24 mouse cellular contexts compared by ENCODE assay signal in the genomic region with DNA sequence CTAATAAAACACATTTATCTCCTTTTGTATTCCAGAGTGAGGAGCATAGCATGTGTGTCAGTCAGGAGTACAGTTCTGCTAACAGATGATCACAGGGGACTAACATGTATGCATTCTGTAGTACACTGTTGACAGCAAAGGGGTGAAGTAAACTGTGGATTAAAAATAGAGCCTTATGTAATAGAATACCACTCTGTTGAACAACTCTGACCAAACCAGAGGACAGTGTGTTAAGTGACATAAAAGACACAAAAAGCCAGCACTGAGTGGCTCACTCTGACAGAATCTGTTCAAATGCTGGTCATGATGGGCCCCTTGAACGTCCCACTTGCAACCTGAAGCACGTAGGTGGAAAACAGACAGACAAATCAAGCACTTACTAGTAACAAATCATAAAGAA. TPM values are rescaled to one million over a fixed set of nuclear protein-coding genes. Genes with fewer than 3 reads are reported as not detected.
"Had no signal": no experiment of that assay in that cellular context is flagged by ENCODE, and none has a peak within 500 bp of the region (broad histone marks: within the 10 kb centered on the region; RNA-seq: fewer than 3 reads in every experiment).

No protein-coding gene starts in this region.

- H3K9ac ChIP-seq: limb, embryonic 13.5 days; liver, embryonic 12.5 days; liver, embryonic 15.5 days; midbrain, embryonic 12.5 days; midbrain, embryonic 15.5 days; neural tube, embryonic 12.5 days; neural tube, embryonic 15.5 days had no signal

- H3K27ac ChIP-seq: kidney, postnatal 0 days; layer of hippocampus, adult 2 months; limb, embryonic 10.5 days; limb, embryonic 13.5 days; liver, embryonic 12.5 days; liver, embryonic 15.5 days; macrophage; midbrain, embryonic 12.5 days; midbrain, embryonic 15.5 days; neural tube, embryonic 12.5 days; neural tube, embryonic 15.5 days had no signal

- ATAC-seq: liver, embryonic 12.5 days; midbrain, embryonic 15.5 days had no signal

- H3K4me2 ChIP-seq: limb, embryonic 13.5 days; liver, embryonic 12.5 days; liver, embryonic 15.5 days; midbrain, embryonic 12.5 days; midbrain, embryonic 15.5 days; neural tube, embryonic 12.5 days; neural tube, embryonic 15.5 days had no signal

- H3K9me3 ChIP-seq: limb, embryonic 10.5 days; limb, embryonic 13.5 days; liver, embryonic 12.5 days; liver, embryonic 15.5 days; midbrain, embryonic 12.5 days; midbrain, embryonic 15.5 days; neural tube, embryonic 12.5 days; neural tube, embryonic 15.5 days had no signal

- H3K27me3 ChIP-seq: limb, embryonic 13.5 days; liver, embryonic 12.5 days; liver, embryonic 15.5 days; midbrain, embryonic 12.5 days; midbrain, embryonic 15.5 days; neural tube, embryonic 12.5 days; neural tube, embryonic 15.5 days had no signal

- H3K4me1 ChIP-seq: liver, embryonic 12.5 days; liver, embryonic 15.5 days; midbrain, embryonic 12.5 days; midbrain, embryonic 15.5 days; neural tube, embryonic 12.5 days had no signal

- H3K36me3 ChIP-seq: midbrain, embryonic 15.5 days had no signal

- H3K4me3 ChIP-seq: layer of hippocampus, adult 2 months; limb, embryonic 10.5 days; limb, embryonic 13.5 days; liver, embryonic 12.5 days; liver, embryonic 15.5 days; midbrain, embryonic 12.5 days; midbrain, embryonic 15.5 days; neural tube, embryonic 12.5 days; neural tube, embryonic 15.5 days had no signal

- DNase-seq: kidney, postnatal 25 days; layer of hippocampus, adult 9-11 months; liver; lung, adult 18-20 months; right cerebral cortex, adult 18-20 months; right cerebral cortex, postnatal 14 days; right cerebral cortex, postnatal 4 days; thymus, adult 2 months; thymus, postnatal 14 days; thymus, postnatal 4 days had no signal

RNA-seq across cellular contexts. Expression of a gene that starts 45.9 kb away (rescaled TPM):
- total RNA-seq: megakaryocyte, adult 5-6 weeks had no signal
- polyA plus RNA-seq: limb, embryonic 10.5 days; limb, embryonic 13.5 days; lung, embryonic 16.5 days; macrophage; midbrain, embryonic 12.5 days; neural tube, embryonic 12.5 days; stomach, embryonic 14.5 days had no signal
